Mouse (Mus musculus) thymus, postnatal 0 days (tissue): ENCODE data around the gene Slc22a21. TPM values are rescaled to one million over a fixed set of nuclear protein-coding genes. Genes with fewer than 3 reads are reported as not detected.
"Not testable (repeated sequence)": the region's sequence is repeated elsewhere in the genome, so short reads cannot be mapped to it uniquely, and the experiment has no call there.

Experiments
- DNase-seq: peaks from one replicate; pipeline ENCODE4 v3.0.0-alpha.2; 2015; ENCODE audit warnings: low spot score
- polyA plus RNA-seq: library from polyadenylated mRNA; unstranded; fragments of >200 nt; fragmentation: Nextera tagmentation; extraction: Ambion mirVana; gene quantifications from 2 replicates; pipeline ENCODE4 v1.2.1, GENCODE M21; 2015

Slc22a21 gene
- polyA plus RNA-seq = 0.90 and 1.1 TPM in 2 replicates

DNA sequence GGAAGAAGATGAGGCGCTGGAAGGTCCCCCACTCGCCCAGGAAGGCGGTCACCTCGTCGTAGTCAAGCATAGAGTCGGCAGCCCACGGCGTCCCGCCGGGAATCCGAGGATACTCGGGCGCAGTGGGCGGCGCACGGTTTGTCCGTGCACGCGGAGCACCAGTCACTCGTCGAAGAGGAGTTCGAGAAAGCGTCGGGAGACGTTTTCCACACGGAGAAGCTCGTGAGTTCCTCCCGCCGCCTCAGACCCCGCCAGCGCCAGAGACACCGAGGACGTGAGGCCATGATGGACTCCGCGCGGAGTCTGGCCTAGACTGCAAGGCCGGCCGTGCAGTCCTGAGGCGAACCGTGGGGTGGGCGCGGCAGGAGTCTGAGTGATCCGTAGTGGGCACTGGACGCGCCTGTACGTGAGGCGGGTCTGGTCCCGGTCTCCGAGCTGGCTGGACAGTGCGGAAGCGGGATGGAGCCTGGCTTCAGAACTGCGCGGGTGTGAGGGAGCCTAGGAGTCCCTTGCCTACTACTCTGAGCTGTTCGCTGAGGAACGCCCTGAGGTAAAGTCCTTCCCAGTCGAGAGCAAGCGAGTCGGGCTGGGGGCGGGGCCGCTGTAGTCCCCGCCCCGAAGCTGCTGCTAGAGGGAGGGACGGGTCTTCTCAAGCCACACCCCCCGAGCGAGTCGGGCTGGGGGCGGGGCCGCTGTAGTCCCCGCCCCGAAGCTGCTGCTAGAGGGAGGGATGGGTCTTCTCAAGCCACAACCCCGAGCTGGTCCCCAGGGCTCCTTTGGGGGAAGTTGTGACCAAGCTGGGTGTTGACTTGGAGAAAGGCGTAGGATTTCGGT, at the start of gene Slc22a21:
TSS of gene Slc22a21 (minus strand) at position 545 of the 834 bp plus-strand sequence.
- DNase-seq = peak; percentile 76

DNA sequence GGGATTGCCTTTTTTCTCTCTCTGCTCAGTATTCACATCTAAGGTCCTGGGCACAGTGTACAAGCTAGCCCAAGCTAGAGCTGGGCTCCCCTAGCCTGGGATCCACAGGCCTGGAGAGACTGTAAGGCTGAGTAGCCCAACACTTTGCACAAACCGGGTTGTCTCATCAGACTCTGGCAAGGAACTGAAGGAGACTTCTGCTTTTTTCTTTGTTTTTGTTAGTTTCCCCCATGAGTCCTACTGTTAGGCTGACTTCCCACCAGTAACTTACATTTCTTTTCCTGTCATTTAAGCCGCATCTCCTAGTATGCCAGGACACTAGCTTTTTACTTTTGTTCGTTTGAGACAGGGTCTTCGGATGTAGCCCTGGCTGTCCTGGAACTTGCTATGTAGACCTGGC, 48.9 kb upstream of the Slc22a21 start:
- DNase-seq = no peak

DNA sequence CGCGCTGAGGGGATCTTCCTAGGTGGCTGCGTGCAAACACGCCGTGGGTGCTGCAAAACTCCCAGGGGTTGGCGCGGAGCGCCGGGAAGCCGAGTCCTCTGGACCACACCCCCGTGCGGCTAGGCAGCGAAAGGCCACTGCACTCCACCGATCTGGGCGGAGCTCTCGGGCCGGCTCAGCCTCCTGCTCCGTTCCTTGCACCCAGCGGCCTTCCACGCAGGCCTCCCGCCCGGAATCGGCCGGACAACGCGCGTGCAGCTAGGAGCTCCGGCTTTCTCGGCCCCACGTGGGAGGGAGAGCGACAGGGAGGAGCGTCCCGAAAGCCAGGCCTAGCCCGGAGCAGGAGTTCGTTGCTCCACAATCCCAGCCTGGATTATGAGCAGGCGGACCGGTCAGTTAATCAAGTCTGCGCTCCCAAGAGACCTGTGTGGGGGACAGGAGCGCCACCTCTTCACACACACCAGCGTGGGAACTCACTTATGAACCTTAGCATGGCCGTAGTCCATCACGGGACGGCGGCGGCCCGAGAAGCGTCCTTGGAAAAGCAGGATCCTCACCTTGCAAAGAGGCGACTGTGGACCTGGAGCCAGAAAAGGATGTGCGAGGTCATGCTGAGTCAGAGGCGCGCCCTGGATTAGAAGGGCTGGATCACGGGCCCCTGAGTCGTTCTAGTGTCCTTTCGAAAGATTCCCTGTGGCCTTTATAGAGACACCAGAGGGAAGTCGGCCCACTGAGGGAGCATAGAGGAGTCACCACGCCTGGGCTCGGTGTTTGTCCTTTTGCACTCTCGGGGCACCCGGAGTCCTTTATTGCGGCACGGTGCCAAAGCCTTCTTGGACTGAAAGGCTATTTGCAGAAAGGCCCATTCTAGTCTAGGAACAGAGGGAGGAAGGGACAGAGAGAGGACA, 48.2 kb upstream of the Slc22a21 start, which contains the start of gene Slc22a4:
TSS of gene Slc22a4 (minus strand) at position 47 of the 908 bp plus-strand sequence.
- peak; percentile 13 for DNase-seq

DNA sequence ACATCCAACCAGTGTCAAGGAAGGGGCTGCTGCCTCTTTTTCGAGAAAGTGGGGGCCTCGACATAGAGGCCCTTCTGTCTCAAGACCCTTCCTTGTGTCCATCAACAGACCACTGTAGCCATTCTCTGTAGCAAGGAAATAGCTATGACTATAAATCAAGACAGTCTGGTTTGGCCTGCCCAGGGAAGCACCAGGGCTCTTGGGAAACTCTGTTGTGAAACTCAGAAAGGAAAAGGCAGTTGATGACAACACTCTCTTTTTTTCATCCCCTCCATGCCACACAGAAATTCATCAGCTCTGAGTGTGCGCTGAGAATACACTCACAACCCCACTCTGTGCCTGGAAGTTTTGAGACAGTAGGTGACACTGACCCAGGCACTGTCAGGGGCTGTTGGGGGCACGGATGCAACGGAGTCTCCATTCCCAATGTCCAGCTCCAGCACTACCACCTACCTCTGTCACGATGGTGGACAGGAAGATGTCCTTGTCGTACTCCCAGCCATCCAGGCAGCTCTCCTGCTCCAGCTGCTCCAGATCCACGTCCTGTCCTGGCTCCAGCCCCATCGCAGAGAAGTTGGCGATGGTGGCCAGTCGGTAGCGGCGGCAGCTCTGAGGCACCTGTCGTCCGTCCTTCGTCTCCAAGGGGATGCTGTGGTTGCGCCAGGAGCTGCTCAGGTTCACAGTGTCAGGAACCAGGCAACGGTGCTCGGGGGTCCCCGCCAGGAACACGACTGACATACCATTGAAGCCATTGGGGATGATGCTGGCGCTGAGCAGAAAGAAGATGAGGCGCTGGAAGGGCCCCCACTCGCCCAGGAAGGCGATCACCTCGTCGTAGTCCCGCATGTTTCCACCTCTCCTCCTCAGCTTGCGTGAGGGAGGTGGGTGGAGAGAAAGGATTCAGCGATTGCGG, 47.3 kb upstream of the Slc22a21 start:
- no peak for DNase-seq

DNA sequence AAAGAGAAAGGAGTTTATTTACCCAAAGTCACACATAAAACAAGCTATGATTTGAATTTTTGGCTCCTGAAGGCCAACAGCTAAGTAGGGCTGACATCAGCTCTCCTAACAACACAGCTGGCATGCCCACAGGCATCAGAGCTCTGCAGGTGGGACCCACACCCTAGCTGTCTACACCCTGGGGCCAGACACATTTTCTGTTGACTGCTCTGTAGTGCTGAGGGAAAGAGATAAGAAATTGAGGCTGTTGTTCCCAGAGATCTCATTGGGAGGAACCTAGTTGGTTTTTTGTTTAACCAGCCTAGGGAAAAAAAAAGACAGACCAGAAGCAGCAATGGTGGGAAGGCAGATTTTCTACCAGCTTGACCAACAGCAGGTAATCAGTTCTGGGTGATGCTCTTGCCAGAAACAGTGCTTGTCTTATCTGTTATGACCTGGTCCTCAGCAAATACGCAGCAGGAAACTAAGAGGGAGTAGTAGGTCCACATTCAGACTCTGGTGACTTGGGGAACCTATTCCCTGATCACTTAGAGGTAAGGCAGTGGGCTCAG, 46.4 kb upstream of the Slc22a21 start:
- DNase-seq = peak; percentile 29

DNA sequence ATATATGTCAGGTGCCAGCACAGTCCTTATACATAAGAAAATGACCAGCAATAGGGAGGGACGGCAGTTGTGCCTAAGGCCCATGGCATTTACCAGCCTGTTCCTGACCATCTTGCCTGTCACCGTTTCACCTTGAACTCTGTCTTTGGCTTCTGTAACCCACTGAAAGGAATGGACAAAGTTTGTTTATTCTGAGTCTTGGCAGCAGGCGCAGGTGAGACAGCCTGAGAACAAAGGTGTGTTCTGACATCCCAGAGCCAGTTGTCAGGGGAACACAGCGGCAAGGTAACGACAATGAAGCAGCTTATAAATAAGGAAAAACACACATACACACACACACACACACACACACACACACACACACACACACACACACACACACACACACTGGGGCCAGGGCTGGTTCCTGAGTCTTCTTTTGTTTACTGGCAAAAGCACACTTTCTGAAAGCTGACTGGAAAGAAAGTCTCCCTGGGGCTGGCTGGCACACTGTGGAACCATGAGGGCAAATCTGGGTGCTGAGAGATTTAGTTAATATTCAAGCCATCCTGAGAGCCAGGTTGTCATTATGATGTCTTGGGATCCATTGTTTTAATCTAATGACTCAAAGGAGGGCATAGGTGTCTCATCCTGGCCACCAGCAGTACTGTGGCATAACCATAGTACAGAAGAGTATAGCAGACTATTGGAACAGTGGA, 41.4 kb upstream of the Slc22a21 start:
- no peak for DNase-seq

DNA sequence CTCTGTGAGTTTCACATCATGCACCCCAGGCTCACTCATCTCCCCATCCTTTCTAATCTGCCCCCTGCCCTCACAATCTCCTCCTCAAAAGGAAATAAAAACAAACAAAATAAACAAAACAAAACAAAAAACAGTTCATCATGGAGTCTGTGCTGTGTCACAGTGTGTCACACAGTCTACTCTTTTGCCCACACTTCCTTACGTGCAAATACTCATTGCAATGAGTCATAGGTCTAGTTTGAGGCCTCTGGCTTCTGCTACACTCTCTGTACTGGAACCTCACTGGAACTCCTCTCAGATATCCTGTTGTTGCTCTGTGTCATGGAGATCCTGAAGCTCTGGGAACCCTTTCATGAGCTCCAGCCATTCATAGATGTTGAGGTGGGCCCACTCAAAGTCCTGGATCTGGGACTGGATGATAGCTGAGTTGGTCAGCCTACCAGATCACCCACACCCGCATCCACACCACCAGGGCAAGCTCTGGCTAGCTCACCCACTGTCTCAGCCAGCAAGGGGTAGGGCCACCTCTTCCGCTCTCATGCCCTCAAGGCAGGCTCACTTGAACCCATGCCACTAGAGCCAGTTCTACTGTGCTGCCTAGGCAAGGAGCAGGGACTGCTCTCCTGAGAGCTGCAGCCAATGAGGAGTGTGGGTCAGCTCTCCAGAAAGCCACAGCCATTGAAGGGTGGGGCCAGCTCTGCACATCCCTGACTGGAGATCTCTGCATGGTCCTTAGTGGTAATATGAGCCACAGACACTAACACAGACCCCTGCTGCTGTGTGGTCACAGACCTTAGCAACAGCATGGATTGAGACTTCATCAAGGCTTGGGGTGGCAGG, 39.0 kb upstream of the Slc22a21 start:
- DNase-seq = no peak

DNA sequence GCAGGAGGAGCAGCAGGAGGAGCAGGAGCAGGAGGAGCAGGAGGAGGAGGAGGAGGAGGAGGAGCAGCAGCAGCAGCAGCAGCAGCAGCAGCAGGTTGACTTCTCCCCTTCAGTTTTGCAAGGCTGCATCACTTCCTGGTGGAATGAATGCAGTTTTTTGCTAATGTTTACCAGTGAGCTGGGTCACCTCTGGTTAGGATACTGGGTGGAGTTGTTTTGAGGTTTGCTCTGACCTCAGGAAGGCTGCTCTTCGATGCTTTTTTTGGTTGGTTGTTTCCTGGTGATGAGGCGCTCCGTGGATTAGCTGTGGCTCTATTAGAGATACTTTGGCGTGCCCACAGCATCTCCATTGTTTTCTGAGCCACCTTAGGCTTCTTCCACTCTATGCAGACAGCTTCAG, 37.5 kb upstream of the Slc22a21 start:
- DNase-seq = no peak

DNA sequence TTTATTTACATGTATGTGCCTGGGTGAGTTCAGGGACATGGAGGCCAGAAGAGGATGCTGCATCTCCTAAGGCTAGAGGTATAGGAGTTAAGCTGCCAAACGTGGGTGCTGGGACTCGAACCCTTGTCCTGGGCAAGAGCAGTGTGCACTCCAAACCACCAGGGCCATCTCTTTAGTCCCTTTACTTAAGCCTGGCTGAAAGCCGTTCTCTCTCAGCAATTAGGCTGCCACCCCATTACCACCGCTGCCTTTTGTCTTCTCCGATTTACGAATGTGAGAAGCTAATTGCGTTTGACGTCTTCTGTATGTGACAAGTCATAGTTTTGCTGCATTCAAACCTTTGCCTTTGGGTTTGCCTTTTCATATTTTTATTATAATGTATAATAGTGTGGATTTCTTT, 35.9 kb upstream of the Slc22a21 start:
- DNase-seq = no peak

DNA sequence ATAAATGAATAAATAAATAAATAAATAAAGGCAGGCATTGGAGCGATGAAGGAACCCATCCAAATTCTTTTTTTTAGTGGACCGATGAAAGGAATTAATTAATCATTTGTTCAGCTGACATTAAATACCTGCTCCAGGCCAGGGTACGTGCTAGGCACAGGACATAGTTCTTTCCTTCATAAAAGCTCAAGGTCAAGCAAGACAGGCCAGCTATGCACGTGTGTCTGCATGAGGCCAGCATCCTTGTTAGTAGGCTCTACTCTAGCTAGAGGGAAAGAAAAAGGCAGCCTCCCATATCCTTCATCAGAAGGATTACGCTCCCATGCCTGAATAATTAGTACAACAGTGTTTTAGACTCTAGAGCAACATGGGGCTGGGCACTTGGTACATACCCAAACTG, 32.8 kb upstream of the Slc22a21 start:
- DNase-seq = no peak

DNA sequence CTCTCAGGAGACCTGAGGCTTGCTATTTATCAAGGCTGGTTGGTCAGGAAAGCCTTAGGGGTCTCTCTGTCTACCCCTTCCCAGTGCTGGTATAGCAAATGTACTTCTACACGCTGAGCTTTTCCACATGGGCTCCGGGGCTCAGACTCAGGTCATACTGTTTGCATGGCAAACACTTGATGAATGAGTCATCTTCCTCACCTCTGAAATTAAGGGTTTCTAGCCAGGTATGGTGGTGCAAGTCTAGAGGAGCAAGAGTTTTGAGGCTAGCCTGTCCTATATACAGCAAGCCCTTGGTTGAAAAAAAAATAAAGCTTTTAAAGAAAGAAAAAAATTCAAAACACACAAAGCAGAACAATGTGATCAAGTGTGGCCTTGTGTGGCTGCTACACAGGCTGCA, 31.1 kb upstream of the Slc22a21 start:
- DNase-seq = no peak

DNA sequence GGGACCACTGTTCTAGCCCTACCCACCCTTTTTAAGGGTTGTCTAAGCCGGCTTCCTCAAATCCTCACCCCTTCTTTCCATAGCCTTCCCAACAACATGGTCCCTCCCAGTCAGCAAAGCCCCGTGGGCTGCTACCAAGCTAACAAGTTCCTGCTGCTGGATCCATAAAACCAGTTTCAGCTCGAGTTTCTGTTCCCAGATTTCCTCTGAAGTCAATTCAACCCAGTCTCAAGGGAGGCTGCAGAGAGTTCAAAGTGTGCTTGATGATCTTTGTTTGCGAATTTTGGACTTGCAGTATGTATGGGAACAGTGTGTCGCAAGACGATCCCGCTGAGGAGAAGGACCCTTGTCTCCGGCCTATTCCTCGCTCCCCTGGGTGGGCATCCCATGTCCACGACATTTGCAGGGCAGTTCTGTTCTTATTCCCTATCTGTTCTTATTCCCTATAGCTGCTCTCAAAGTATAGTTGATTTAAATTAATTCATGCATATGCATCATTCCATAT, 28.3 kb upstream of the Slc22a21 start:
- DNase-seq = no peak

DNA sequence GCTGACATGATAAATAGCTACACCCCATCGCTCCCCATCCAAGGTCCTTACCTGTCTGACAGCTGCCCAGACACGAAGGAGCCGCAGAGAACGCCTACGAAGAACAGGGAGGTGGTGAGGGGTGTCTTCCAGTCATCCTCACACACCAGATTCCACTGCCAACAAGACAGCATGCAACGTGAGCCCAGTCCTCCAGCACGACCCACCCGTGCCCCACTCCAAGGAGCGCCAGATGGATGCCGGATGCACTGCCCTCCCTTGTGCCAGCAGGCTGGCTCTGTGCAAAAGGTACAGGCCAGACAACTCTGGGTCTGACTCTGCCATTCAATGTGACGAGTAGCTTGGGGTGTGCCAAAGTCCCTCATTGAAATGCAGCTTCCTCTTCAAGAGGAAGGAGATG, 27.6 kb upstream of the Slc22a21 start:
- no peak for DNase-seq

DNA sequence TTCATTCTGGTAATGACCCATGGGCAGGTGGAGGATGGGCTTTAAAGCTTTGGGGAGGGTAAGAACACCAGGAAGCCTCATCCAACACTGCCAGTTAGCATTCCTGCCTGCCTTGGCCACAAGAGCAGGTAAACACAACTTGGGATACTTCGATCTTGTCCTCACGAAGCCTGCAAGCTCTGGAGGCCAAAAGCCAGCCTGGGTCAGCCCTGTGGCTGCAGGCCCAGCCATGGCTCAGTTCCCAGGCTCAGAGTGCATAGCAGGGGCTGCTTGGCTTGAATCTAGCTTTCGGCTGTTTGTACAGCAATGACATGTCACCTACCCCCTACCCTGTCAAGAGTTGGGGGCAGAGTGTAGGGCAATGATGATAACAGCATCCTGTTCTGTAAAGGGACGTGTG, 26.8 kb upstream of the Slc22a21 start:
- no peak for DNase-seq

DNA sequence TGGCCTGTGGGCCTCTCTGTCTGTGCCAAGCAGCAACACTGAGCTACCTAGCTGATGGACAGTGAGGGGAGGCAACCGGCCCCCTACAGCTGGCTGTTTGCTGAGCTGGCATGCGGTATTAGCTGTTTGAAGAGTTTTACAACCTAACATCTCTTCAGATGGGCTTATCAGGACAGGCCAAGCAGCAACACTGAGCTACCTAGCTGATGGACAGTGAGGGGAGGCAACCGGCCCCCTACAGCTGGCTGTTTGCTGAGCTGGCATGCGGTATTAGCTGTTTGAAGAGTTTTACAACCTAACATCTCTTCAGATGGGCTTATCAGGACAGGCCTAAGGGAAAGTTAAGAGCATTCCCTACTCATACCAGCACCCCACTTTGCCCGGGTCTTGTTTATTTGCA, 26.2 kb upstream of the Slc22a21 start:
- DNase-seq = not testable (repeated sequence)

DNA sequence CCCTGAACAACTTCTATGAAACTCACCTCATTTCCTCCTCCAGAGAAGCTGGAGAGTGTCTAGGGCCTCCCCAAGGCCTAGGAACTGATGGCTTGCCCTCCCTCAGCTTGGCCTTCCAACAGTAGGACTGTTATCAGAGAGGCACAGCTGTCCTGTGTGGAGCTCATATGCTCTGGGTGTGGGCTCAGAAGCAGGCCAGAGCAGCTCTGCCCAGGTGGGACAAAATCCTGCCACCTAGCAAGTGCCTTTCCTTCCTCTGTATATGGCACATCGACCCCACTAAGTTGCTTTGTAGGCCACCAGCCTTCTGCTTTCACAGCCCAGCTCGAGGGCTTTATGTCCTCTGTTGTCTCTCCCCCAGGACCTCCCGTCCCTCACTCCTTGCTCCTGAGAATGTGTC, 24.6 kb upstream of the Slc22a21 start:
- no peak for DNase-seq

DNA sequence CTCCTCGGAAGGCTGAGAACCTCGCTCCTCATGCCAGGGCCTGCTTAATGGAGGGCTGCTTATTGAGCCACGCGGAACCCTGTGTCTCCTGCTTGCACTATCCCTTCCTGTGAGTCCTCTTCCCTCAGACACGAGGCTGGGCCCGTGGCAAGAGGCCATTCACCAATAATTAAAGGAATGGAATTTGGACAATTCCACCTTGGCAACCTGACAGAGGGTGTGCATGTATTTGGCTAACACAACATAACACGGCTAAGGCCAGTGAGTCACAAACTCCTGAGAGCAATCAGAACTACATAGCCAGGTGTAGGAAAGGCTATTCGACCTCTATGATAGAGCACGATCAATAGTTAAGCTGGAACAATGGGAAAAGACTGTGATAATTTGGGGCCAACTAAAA, 24.1 kb upstream of the Slc22a21 start:
- no peak for DNase-seq

DNA sequence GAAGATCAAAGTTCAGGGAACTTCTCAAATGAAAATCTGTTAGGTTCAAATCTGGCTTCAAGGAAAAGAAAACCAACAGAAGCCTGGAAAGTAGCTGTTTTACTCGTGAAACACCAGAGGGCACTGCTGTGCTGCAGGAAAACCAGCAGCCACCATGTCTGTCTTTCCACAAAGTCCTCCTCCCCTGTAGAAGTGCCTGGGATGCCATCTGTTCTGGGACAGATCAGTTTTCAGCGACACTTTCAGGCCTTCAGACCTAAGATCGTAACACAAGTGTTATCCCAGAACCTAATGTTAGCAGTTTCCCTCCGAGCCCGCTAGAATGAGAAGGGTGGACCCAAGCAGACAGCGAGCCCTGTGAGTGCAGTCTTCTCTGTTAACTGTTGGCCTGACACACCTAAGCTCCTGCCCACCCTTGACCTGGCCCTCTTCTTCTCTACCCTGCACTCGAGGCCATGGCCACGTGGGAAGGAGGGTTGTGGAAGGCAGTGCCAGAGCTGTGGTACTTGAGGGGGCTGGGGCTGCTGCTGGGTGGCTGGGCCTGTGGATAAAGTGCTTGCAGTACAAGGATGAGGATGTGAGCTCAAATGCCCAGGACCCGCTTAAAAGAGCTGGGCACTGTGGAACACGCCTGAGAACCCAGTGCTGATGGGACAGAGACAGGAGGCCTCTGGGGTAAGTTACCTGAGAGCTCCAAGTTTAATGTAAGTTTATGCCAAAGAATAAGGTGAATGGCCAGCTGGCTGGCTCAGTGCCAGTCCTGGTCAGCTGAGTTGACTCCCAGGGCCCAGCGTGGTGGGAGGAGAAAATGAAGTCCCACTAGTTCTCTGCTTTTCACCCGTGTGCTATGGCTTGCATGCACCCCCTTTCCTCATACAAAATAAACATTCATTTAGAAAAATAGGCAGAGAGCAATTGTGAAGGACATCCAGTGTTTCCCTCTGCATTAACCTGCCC, 22.9 kb upstream of the Slc22a21 start:
- peak; percentile 54 for DNase-seq
